Mouse (Mus musculus) urinary bladder, adult 18-20 months (tissue): ENCODE data around the gene Snap29.

Source experiments
- DNase-seq, 2 experiments: peaks; one replicate each; pipeline ENCODE4 v3.0.0; 2022; ENCODE audit warnings: low spot score in 2 of 2, mixed read lengths in 2 of 2

The Snap29 gene

GRCm38 (mm10) chr16:17474091-17474490, 68.3 kb downstream of the Snap29 start:
- DNase-seq = no peak

- no peak for DNase-seq
Observed at GRCm38 (mm10) chr16:17474761-17475160, 69.0 kb downstream of the Snap29 start.

GRCm38 (mm10) chr16:17475326-17475725, 69.5 kb downstream of the Snap29 start:
- no peak for DNase-seq

GRCm38 (mm10) chr16:17478331-17478943, 72.7 kb downstream of the Snap29 start:
- DNase-seq = no peak
